Mouse (Mus musculus) heart, embryonic 12.5 days (tissue): ENCODE data around the gene Tmem165. TPM values are rescaled to one million over a fixed set of nuclear protein-coding genes. Genes with fewer than 3 reads are reported as not detected.

Experiments
- ATAC-seq: fragments of 200-750 bp; cut with Nextera tagmentation; 2 replicates; pipeline ENCODE4 v1.8.0; 2017; ENCODE audit warnings: moderate TSS enrichment, moderate library complexity; ENCODE audit not compliant: insufficient number of reproducible peaks, low FRiP score
- H3K27ac ChIP-seq: fragments of 300-500 bp; sonication (generic); 2 replicates; pipeline ENCODE4 v1.5.1; 2016; ENCODE audit warnings: mild to moderate bottlenecking, moderate library complexity; ENCODE audit not compliant: poor library complexity, severe bottlenecking
- H3K27me3 ChIP-seq: fragments of 300-500 bp; sonication (generic); replicated peaks from 2 replicates; pipeline ENCODE4 v1.6.1; 2016; ENCODE audit warnings: mild to moderate bottlenecking, moderate library complexity
- H3K36me3 ChIP-seq: fragments of 300-500 bp; sonication (generic); 2 replicates; pipeline ENCODE4 v1.6.1; 2016; ENCODE audit warnings: mild to moderate bottlenecking, moderate library complexity
- H3K4me1 ChIP-seq: fragments of 300-500 bp; sonication (generic); replicated peaks from 2 replicates; pipeline ENCODE4 v1.6.1; 2016; ENCODE audit warnings: mild to moderate bottlenecking
- H3K4me2 ChIP-seq: fragments of 300-500 bp; sonication (generic); 2 replicates; pipeline ENCODE4 v1.6.1; 2016; ENCODE audit warnings: mild to moderate bottlenecking, moderate library complexity
- H3K4me3 ChIP-seq: fragments of 300-500 bp; sonication (generic); 2 replicates; pipeline ENCODE4 v1.5.1; 2016; ENCODE audit warnings: mild to moderate bottlenecking
- H3K9ac ChIP-seq: fragments of 300-500 bp; sonication (generic); 2 replicates; pipeline ENCODE4 v1.6.1; 2016; ENCODE audit warnings: mild to moderate bottlenecking, moderate library complexity
- H3K9me3 ChIP-seq: fragments of 300-500 bp; sonication (generic); replicated peaks from 2 replicates; pipeline ENCODE4 v1.6.1; 2016; ENCODE audit warnings: mild to moderate bottlenecking, moderate library complexity
- WGBS: fragments of 180-500 bp; shearing (Covaris S2); methylation state at CpG from one replicate; pipeline ENCODE4 v1.1.7; 2016; 5-methylcytosine and 5-hydroxymethylcytosine counted together
- polyA plus RNA-seq: library from polyadenylated mRNA; unstranded; fragments of >200 nt; fragmentation: Nextera tagmentation; extraction: Ambion mirVana; gene quantifications from 2 replicates; pipeline ENCODE4 v1.2.1, GENCODE M21; 2016

Gene Tmem165
- polyA plus RNA-seq, 1 experiment from 2014 or later: 112 TPM

DNA sequence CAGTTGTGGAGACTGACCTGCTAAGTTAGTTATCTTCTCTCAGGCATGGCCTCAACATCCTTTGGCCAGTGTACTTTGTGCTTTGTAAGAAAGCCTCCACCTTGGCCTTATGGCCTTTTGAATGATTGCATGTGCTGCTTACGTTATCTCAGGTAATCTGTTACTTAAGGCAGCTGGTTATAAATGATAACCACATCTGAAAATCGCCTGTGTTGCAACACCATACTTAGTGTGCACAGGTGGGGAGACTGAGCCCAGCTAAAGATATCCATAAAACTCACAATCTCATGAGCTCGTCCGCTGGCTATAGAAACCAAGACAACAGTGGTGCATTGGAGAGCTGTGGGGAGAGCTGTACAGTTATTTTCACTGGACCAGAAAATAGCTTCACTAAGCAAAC, 6.9 kb downstream of the Tmem165 start:
- ATAC-seq: no peak

DNA sequence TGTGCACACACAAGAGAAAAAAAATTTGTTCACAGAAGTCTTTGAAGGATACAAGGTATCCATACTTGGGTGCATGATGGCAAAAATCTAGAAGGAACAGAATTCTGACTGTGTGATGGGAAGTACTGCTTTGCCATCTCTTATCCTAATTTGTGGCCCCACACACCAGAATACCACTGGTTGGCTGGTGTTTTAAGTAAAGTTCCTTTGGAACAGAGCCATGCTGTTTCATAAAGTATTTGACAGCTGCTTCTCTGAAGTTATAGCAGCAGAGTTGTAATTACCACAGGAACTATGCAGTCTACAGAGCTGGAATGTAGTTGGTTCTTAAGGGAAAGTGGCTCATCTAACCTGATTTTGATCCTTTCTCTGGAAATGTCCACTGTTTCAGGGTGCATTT, 9.4 kb downstream of the Tmem165 start:
- peaks cover 59% of the 10 kb centered on the region for H3K4me1 ChIP-seq
- no peak overlapping the region for H3K9ac ChIP-seq
- ATAC-seq: no peak
- H3K27me3 ChIP-seq: no peaks in the 10 kb centered on the region
- no peak overlapping the region for H3K4me2 ChIP-seq
- no peaks in the 10 kb centered on the region for H3K9me3 ChIP-seq
- no peak overlapping the region for H3K27ac ChIP-seq
- H3K4me3 ChIP-seq: no peak overlapping the region
- H3K36me3 ChIP-seq: peaks cover 24% of the 10 kb centered on the region

More for the DNA sequence above, 6.9 kb downstream of the Tmem165 start:
- 81% methylated on average over 4 of the region's 4 CpGs for WGBS
- no peaks in the 10 kb centered on the region for H3K27me3 ChIP-seq
- H3K27ac ChIP-seq: no peak overlapping the region
- peaks cover 75% of the 10 kb centered on the region for H3K4me1 ChIP-seq
- H3K9ac ChIP-seq: no peak overlapping the region
- no peak overlapping the region for H3K4me2 ChIP-seq
- H3K9me3 ChIP-seq: no peaks in the 10 kb centered on the region
- peaks cover 16% of the 10 kb centered on the region for H3K36me3 ChIP-seq
- H3K4me3 ChIP-seq: no peak overlapping the region

DNA sequence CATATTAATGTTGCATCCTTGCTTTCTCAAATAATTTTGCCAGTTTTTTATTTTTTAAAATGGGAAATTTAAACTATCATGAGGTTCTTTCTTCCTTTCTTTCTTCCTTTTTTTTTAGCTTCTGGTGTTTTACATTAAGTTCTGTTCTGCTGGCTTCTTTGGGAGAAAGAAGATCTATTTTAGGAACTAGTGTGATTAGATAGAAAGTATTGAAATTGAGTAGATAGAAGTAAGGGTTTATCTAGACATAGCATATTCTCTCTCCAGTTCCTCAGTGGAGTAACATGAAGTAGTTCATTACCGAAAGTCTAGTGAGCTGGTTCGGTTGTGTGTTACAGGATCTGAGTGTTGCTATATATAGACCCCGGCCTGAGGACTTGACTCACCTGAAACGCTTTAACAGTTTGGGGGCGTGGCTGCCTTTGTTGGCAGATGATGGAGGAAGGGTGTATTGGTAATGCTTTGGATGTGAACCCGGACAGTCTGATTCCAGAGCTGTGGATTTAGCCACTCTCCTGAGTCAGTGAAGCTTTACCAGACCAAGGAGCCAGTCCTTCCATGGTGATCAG, 10.8 kb downstream of the Tmem165 start:
- H3K27me3 ChIP-seq: no peaks in the 10 kb centered on the region
- H3K9ac ChIP-seq: no peak overlapping the region
- no peak overlapping the region for H3K4me2 ChIP-seq
- peaks cover 53% of the 10 kb centered on the region for H3K4me1 ChIP-seq
- no peaks in the 10 kb centered on the region for H3K9me3 ChIP-seq
- H3K36me3 ChIP-seq: peaks cover 33% of the 10 kb centered on the region
- H3K4me3 ChIP-seq: no peak overlapping the region
- WGBS: 54% methylated on average over 6 of the region's 6 CpGs
- H3K27ac ChIP-seq: no peak overlapping the region
- ATAC-seq: no peak

GRCm38 (mm10) chr5:76199346-76199745, 15.7 kb downstream of the Tmem165 start:
- H3K9ac ChIP-seq: no peak overlapping the region
- WGBS: 93% methylated on average over 13 of the region's 13 CpGs
- no peaks in the 10 kb centered on the region for H3K9me3 ChIP-seq
- no peak overlapping the region for H3K27ac ChIP-seq
- H3K4me2 ChIP-seq: no peak overlapping the region
- H3K4me1 ChIP-seq: peaks cover 9% of the 10 kb centered on the region
- peaks cover 61% of the 10 kb centered on the region for H3K36me3 ChIP-seq
- H3K4me3 ChIP-seq: no peak overlapping the region
- no peak for ATAC-seq
- H3K27me3 ChIP-seq: no peaks in the 10 kb centered on the region

DNA sequence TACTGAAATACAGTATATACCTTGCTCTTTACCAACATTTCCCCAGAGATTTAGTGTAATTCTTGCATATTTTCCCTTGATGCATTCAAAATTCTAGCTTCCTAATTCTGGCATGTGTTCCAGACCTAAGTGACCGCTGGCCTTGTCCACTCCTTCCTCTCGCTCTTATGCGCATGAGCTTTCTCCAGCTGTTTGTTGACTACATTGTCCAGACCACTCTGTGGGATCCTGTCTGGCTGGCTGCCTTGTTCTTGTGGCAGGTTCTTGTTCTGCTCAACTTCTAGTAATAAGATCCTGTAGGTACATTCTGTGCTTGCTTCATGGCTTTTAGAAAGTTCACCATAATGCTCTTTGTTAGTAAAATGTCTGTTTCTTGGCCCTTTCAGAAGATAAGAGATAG, 19.5 kb downstream of the Tmem165 start:
- Histone ChIP-seq H3K9ac (no peak overlapping the region), H3K4me3 (no peak overlapping the region), H3K4me1 (no peaks in the 10 kb centered on the region; the same call in 1 of the 2 replicates), H3K27me3 (no peaks in the 10 kb centered on the region), H3K4me2 (no peak overlapping the region), H3K9me3 (no peaks in the 10 kb centered on the region), H3K27ac (no peak overlapping the region), H3K36me3 (peaks cover 78% of the 10 kb centered on the region)
- 77% methylated on average over 3 of the region's 3 CpGs for WGBS
- ATAC-seq: no peak

GRCm38 (mm10) chr5:76205886-76206285, 22.2 kb downstream of the Tmem165 start:
- 84% methylated on average over 2 of the region's 2 CpGs for WGBS

GRCm38 (mm10) chr5:76208066-76208465, 24.4 kb downstream of the Tmem165 start:
- ATAC-seq: no peak
- Histone ChIP-seq H3K9ac (no peak overlapping the region), H3K9me3 (no peaks in the 10 kb centered on the region), H3K4me3 (no peak overlapping the region), H3K27ac (no peak overlapping the region), H3K27me3 (no peaks in the 10 kb centered on the region), H3K4me2 (no peak overlapping the region), H3K36me3 (peaks cover 69% of the 10 kb centered on the region), H3K4me1 (no peaks in the 10 kb centered on the region)
- WGBS: 83% methylated on average over 5 of the region's 5 CpGs

More at GRCm38 (mm10) chr5:76205886-76206285, 22.2 kb downstream of the Tmem165 start:
- Histone ChIP-seq H3K27me3 (no peaks in the 10 kb centered on the region), H3K9me3 (no peaks in the 10 kb centered on the region), H3K27ac (no peak overlapping the region), H3K9ac (no peak overlapping the region), H3K4me3 (no peak overlapping the region), H3K4me2 (no peak overlapping the region), H3K4me1 (no peaks in the 10 kb centered on the region; the same call in 1 of the 2 replicates), H3K36me3 (peaks cover 70% of the 10 kb centered on the region)
- ATAC-seq: no peak

DNA sequence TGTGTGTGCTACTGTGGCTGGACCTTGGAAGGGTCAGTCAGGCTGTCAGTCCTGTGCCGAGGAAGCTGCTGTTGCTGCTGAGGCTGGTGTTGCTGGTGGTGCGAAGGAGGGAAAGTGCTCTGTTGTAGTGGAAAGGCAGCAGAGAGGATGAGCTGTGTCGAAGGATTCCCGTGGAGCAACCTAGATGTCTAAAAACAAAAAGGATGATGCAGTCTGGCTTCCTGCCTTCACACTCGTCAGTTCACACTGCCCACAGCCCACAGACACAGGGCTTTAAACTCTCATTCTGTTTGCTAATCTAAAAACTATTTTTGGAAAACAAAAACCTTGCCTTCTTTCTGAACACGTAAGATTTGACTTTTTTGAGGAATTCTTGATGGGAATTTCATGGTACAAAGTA, 33.0 kb downstream of the Tmem165 start:
- no peak overlapping the region for H3K4me2 ChIP-seq
- no peak for ATAC-seq
- peaks cover 8% of the 10 kb centered on the region; the same call in 1 of the 2 replicates for H3K4me1 ChIP-seq
- H3K9me3 ChIP-seq: no peaks in the 10 kb centered on the region
- no peak overlapping the region for H3K27ac ChIP-seq
- H3K4me3 ChIP-seq: no peak overlapping the region
- 60% methylated on average over 6 of the region's 6 CpGs for WGBS
- H3K9ac ChIP-seq: no peak overlapping the region
- H3K27me3 ChIP-seq: no peaks in the 10 kb centered on the region
- peaks cover 20% of the 10 kb centered on the region for H3K36me3 ChIP-seq

DNA sequence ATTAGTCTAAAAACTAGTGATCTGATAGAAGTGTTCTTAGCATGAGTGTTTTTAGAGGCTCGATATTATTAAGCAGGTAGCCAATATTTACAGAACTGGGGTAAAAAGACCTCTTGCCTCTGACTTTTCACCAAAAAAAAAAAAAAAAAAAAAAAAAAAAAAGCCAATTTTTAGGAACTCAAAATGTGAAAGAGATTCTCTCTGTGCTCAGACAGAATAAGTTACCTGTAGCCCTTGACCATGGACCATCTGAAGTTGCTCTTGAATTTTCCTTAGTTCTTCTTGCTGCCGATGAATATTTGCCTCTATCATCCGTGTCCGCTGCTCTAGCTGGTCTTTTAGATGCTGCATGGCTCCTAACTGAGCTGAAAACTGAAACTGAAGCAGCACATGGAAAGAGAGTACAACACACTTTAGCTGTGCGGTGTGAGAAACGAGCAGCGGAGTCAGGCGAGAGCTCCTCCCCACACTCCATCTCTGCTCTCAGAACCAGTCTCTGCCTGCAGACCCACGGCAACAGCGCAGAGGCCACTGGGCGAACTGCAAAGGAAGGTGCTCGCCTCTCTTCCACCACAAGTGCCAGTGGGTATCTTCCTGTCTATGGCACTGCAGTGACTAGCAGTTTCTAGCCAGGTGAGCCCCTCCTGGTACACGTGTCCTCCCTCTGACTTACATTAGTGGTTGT, 47.6 kb downstream of the Tmem165 start:
- peaks cover 62% of the 10 kb centered on the region for H3K36me3 ChIP-seq
- H3K27me3 ChIP-seq: no peaks in the 10 kb centered on the region
- no peak overlapping the region for H3K27ac ChIP-seq
- no peak for ATAC-seq
- H3K9me3 ChIP-seq: no peaks in the 10 kb centered on the region
- no peaks in the 10 kb centered on the region for H3K4me1 ChIP-seq
- 86% methylated on average over 13 of the region's 13 CpGs for WGBS
- no peak overlapping the region for H3K4me2 ChIP-seq
- H3K4me3 ChIP-seq: no peak overlapping the region
- H3K9ac ChIP-seq: no peak overlapping the region

DNA sequence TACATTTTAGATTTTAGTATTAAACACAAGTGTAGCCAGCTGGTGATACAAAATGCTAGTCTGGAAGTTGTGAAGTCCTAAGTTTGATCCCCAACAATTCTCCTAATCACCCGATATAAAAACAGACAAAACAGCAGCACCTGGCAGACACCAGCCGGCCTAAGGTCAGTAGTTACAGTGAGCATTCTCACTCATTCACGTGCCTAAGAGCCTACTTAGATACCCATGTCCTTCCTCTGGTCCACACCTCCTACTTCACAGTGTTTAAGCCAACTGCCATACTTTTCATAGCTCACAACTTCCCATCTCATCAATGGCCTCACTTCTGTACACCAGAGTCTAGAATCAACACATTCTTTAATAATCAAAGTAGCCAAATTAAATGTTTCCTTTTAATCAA, 59.6 kb downstream of the Tmem165 start:
- H3K27ac ChIP-seq: no peak overlapping the region
- H3K36me3 ChIP-seq: peaks cover 22% of the 10 kb centered on the region
- no peak overlapping the region for H3K9ac ChIP-seq
- no peaks in the 10 kb centered on the region for H3K27me3 ChIP-seq
- H3K4me3 ChIP-seq: no peak overlapping the region
- 85% methylated on average over 3 of the region's 3 CpGs for WGBS
- no peaks in the 10 kb centered on the region for H3K9me3 ChIP-seq
- no peaks in the 10 kb centered on the region for H3K4me1 ChIP-seq
- no peak overlapping the region for H3K4me2 ChIP-seq
- ATAC-seq: no peak

GRCm38 (mm10) chr5:76243929-76244328, 60.2 kb downstream of the Tmem165 start:
- Histone ChIP-seq H3K27me3 (no peaks in the 10 kb centered on the region), H3K9me3 (no peaks in the 10 kb centered on the region), H3K36me3 (peaks cover 22% of the 10 kb centered on the region), H3K27ac (no peak overlapping the region), H3K9ac (no peak overlapping the region), H3K4me3 (no peak overlapping the region), H3K4me2 (no peak overlapping the region), H3K4me1 (no peaks in the 10 kb centered on the region)
- WGBS: 88% methylated on average over 4 of the region's 4 CpGs
- no peak for ATAC-seq

DNA sequence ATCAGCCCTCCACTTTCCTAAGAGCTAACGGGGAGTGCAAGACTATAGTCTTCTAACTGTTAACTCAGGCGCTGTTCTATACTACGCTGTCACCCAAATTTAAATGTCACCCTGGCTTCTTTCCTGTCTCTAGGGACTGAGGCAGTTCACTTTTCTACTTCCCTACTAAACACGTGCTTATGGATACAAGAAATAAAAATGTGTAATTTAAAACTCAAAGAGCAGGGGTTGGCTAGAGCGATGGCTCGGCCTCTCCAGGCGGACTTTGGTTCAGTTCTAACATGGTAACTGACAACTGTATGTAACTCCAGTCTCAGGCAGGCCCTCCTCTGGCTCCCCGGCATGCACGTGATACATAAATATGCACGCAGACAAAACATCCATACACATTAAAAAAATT, 60.8 kb downstream of the Tmem165 start:
- no peaks in the 10 kb centered on the region for H3K4me1 ChIP-seq
- no peak overlapping the region for H3K9ac ChIP-seq
- H3K9me3 ChIP-seq: no peaks in the 10 kb centered on the region
- WGBS: 89% methylated on average over 10 of the region's 10 CpGs
- no peak overlapping the region for H3K4me3 ChIP-seq
- no peak overlapping the region for H3K27ac ChIP-seq
- no peaks in the 10 kb centered on the region for H3K27me3 ChIP-seq
- ATAC-seq: no peak
- H3K36me3 ChIP-seq: peaks cover 20% of the 10 kb centered on the region
- no peak overlapping the region for H3K4me2 ChIP-seq
